Mouse (Mus musculus): Measurements from ENCODE around the gene Top3a.

DNA sequence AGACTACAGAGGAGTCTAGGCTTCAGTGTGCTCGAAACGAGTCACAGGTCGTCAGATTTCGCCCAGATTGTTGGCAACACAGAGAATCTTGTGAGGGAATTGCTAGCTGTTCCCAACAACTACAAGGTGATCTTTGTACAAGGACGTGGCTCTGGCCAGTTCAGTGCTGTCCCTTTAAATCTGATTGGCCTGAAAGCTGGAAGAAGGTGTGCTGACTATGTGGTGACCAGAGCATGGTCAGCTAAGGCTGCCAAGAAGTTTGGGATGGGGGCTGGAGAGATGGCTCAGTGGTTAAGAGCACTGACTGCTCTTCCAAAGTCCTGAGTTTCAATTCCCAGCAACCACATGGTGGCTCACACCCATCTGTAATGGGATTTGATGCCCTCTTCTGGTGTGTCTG is 39.2 kb upstream of the Top3a start:
- TF ChIP-seq TAL1 (IDR thresholded peaks at IDR 0.05; ENCODE audit: low read length) (no peak), GATA1 (IDR thresholded peaks at IDR 0.05; ENCODE audit: low read length) (no peak)
